Mouse (Mus musculus) bone marrow macrophage, adult 2 months (primary cell): ENCODE measurements around the gene Tspan14. TPM values are rescaled to one million over a fixed set of nuclear protein-coding genes. Genes with fewer than 3 reads are reported as not detected.

Source experiments
- H3K27ac ChIP-seq: 2 replicates; pipeline ENCODE4 v1.5.1; 2012; ENCODE audit warnings: low read depth, low read length; ENCODE audit not compliant: insufficient read depth
- H3K4me1 ChIP-seq: 2 replicates; pipeline ENCODE4 v1.6.1; 2012; ENCODE audit warnings: low read length; ENCODE audit not compliant: control insufficient read depth, insufficient read depth
- H3K4me3 ChIP-seq: 2 replicates; pipeline ENCODE4 v1.5.1; 2012; ENCODE audit warnings: mild to moderate bottlenecking, low read length, moderate library complexity; ENCODE audit not compliant: insufficient read depth
- CTCF ChIP-seq: IDR thresholded peaks from 2 replicates; pipeline ENCODE4 v1.5.1; 2012; ENCODE audit warnings: low read depth, mild to moderate bottlenecking, low read length, moderate library complexity
- POLR2A ChIP-seq: IDR thresholded peaks from 2 replicates; pipeline ENCODE4 v1.6.1; 2012; ENCODE audit warnings: mild to moderate bottlenecking, low read depth, low read length, borderline replicate concordance
- polyA plus RNA-seq: library from polyadenylated mRNA; stranded (reverse); fragments of >200 nt; gene quantifications from 2 replicates; pipeline ENCODE4 v1.2.4, GENCODE M21; 2012; ENCODE audit not compliant: missing spikeins, insufficient read depth, insufficient read length

Tspan14 gene
- polyA plus RNA-seq, 1 experiment = 88.3 TPM

- TF ChIP-seq CTCF (no peak), POLR2A (no peak)
- H3K4me3 ChIP-seq = no peak overlapping the region
- no peak overlapping the region for H3K27ac ChIP-seq
- H3K4me1 ChIP-seq = peaks cover 61% of the 10 kb centered on the region
Observed at GRCm38 (mm10) chr14:40962365-40963290, 4.0 kb downstream of the Tspan14 start.

GRCm38 (mm10) chr14:40960237-40960636 lies 6.4 kb downstream of the Tspan14 start:
- TF ChIP-seq POLR2A = no peak
- TF ChIP-seq CTCF = no peak
- Histone ChIP-seq H3K4me3 (no peak overlapping the region), H3K27ac (no peak overlapping the region), H3K4me1 (peaks cover 80% of the 10 kb centered on the region)

- no peak overlapping the region for H3K4me3 ChIP-seq
- H3K4me1 ChIP-seq = peaks cover 80% of the 10 kb centered on the region
- peak overlapping the region; percentile 51 for H3K27ac ChIP-seq
Observed at GRCm38 (mm10) chr14:40959586-40959985, 7.0 kb downstream of the Tspan14 start.

GRCm38 (mm10) chr14:40958986-40959381 lies 7.6 kb downstream of the Tspan14 start:
- Histone ChIP-seq H3K27ac (peak overlapping the region; percentile 51), H3K4me3 (no peak overlapping the region), H3K4me1 (peaks cover 81% of the 10 kb centered on the region)
- TF ChIP-seq CTCF = no peak
- no peak for TF ChIP-seq POLR2A

More at GRCm38 (mm10) chr14:40959586-40959985, 7.0 kb downstream of the Tspan14 start:
- no peak for TF ChIP-seq POLR2A
- no peak for TF ChIP-seq CTCF

GRCm38 (mm10) chr14:40958083-40958985 lies 8.3 kb downstream of the Tspan14 start:
- Histone ChIP-seq H3K4me1 (peaks cover 78% of the 10 kb centered on the region), H3K27ac (peak overlapping the region; percentile 67), H3K4me3 (no peak overlapping the region)
- no peak for TF ChIP-seq CTCF
- no peak for TF ChIP-seq POLR2A

GRCm38 (mm10) chr14:40957607-40958006 lies 9.0 kb downstream of the Tspan14 start:
- H3K4me3 ChIP-seq = no peak overlapping the region
- H3K4me1 ChIP-seq = peaks cover 71% of the 10 kb centered on the region
- H3K27ac ChIP-seq = peak overlapping the region; percentile 67
- TF ChIP-seq CTCF (no peak), POLR2A (no peak)

- no peak overlapping the region for H3K4me3 ChIP-seq
- peak overlapping the region; percentile 78 for H3K27ac ChIP-seq
- H3K4me1 ChIP-seq = peaks cover 73% of the 10 kb centered on the region
- no peak for TF ChIP-seq POLR2A
- TF ChIP-seq CTCF = no peak
Observed at GRCm38 (mm10) chr14:40956252-40957146, 10.1 kb downstream of the Tspan14 start.

- Histone ChIP-seq H3K4me1 (peaks cover 79% of the 10 kb centered on the region), H3K4me3 (no peak overlapping the region), H3K27ac (peak overlapping the region; percentile 78)
- TF ChIP-seq POLR2A (no peak), CTCF (no peak)
Observed at GRCm38 (mm10) chr14:40955596-40956251, 10.9 kb downstream of the Tspan14 start.

GRCm38 (mm10) chr14:40955146-40955545 lies 11.5 kb downstream of the Tspan14 start:
- no peak for TF ChIP-seq POLR2A
- TF ChIP-seq CTCF = no peak
- Histone ChIP-seq H3K4me1 (peaks cover 80% of the 10 kb centered on the region), H3K4me3 (no peak overlapping the region), H3K27ac (peak overlapping the region; percentile 78)

- H3K4me3 ChIP-seq = no peak overlapping the region
- TF ChIP-seq CTCF = no peak
- no peak for TF ChIP-seq POLR2A
- peaks cover 83% of the 10 kb centered on the region for H3K4me1 ChIP-seq
- no peak overlapping the region for H3K27ac ChIP-seq
Observed at GRCm38 (mm10) chr14:40953381-40953780, 13.2 kb downstream of the Tspan14 start.
